Mouse (Mus musculus) heart, adult 8-10 months (tissue): ENCODE data around the gene Gsto1. TPM values are rescaled to one million over a fixed set of nuclear protein-coding genes. Genes with fewer than 3 reads are reported as not detected.
"Not testable (repeated sequence)": the region's sequence is repeated elsewhere in the genome, so short reads cannot be mapped to it uniquely, and the experiment has no call there.

Source experiments
- DNase-seq: peaks from one replicate; pipeline ENCODE4 v3.0.0; 2022; ENCODE audit warnings: low spot score
- total RNA-seq, 4 experiments: library from RNA; stranded (reverse); gene quantifications; 2 replicates each; pipeline ENCODE4 v1.2.4; 2022

The Gsto1 gene
- 100 to 1,000 TPM; 186 to 266 (median 222) TPM for total RNA-seq

- peak; percentile 91 for DNase-seq
These were observed at the start of gene Gsto1 for GRCm38 (mm10) chr19:47854796-47855783. Gene Gsto1, plus strand, starts transcription at chr19:47854970.

GRCm38 (mm10) chr19:47812091-47812490 is 42.7 kb upstream of the Gsto1 start:
- DNase-seq, result no peak

GRCm38 (mm10) chr19:47814721-47815120 is 40.0 kb upstream of the Gsto1 start:
- no peak for DNase-seq

- DNase-seq, result no peak
These were observed 37.1 kb upstream of the Gsto1 start for GRCm38 (mm10) chr19:47817692-47818091.

- DNase-seq, result peak; percentile 62
These were observed 33.8 kb upstream of the Gsto1 start for GRCm38 (mm10) chr19:47820832-47821493.

- DNase-seq, result no peak
These were observed 33.3 kb upstream of the Gsto1 start for GRCm38 (mm10) chr19:47821494-47821872.

GRCm38 (mm10) chr19:47822143-47822796 is 32.5 kb upstream of the Gsto1 start:
- no peak for DNase-seq

- DNase-seq, result no peak
These were observed 30.7 kb upstream of the Gsto1 start for GRCm38 (mm10) chr19:47824026-47824425.

- no peak for DNase-seq
These were observed 24.8 kb upstream of the Gsto1 start for GRCm38 (mm10) chr19:47829913-47830450.

- DNase-seq, result no peak
These were observed 23.7 kb upstream of the Gsto1 start for GRCm38 (mm10) chr19:47831111-47831510.

GRCm38 (mm10) chr19:47832316-47832715 is 22.5 kb upstream of the Gsto1 start:
- DNase-seq, result no peak

- no peak for DNase-seq
These were observed 20.2 kb upstream of the Gsto1 start for GRCm38 (mm10) chr19:47834614-47835013.

GRCm38 (mm10) chr19:47835776-47836175 is 19.0 kb upstream of the Gsto1 start:
- DNase-seq, result no peak

GRCm38 (mm10) chr19:47836701-47837526 is 17.9 kb upstream of the Gsto1 start:
- DNase-seq, result no peak

- no peak for DNase-seq
These were observed 17.3 kb upstream of the Gsto1 start for GRCm38 (mm10) chr19:47837527-47837901.

GRCm38 (mm10) chr19:47841234-47841633 is 13.5 kb upstream of the Gsto1 start:
- DNase-seq, result not testable (repeated sequence)

GRCm38 (mm10) chr19:47849735-47850134 is 5.0 kb upstream of the Gsto1 start:
- no peak for DNase-seq

GRCm38 (mm10) chr19:47852131-47852530 is 2.6 kb upstream of the Gsto1 start:
- not testable (repeated sequence) for DNase-seq

GRCm38 (mm10) chr19:47853053-47853452 is 1.7 kb upstream of the Gsto1 start:
- no peak for DNase-seq

- peak; percentile 55 for DNase-seq
These were observed 597 bp upstream of the Gsto1 start for GRCm38 (mm10) chr19:47853951-47854795.
